Mouse (Mus musculus) telencephalon, adult 2 months (tissue): ENCODE results near the gene AA986860.

ENCODE experiments used
- DNase-seq: peaks from one replicate; pipeline ENCODE4 v3.0.0-alpha.2; 2011; ENCODE audit warnings: low read depth, low spot score

Gene AA986860

GRCm38 (mm10) chr1:130775691-130776331, 44.0 kb downstream of the AA986860 start:
- DNase-seq = no peak

GRCm38 (mm10) chr1:130776645-130777044, 44.9 kb downstream of the AA986860 start:
- DNase-seq = no peak

GRCm38 (mm10) chr1:130779867-130780266, 48.1 kb downstream of the AA986860 start:
- no peak for DNase-seq

GRCm38 (mm10) chr1:130784054-130784453, 52.3 kb downstream of the AA986860 start:
- DNase-seq = peak; percentile 12

GRCm38 (mm10) chr1:130787001-130787400, 55.2 kb downstream of the AA986860 start:
- DNase-seq = no peak

- no peak for DNase-seq
Observed at GRCm38 (mm10) chr1:130789512-130790451, 58.0 kb downstream of the AA986860 start.
